Mouse (Mus musculus) heart, adult 10 weeks (tissue): ENCODE measurements around the gene Uchl3. TPM values are rescaled to one million over a fixed set of nuclear protein-coding genes. Genes with fewer than 3 reads are reported as not detected.

Source experiments
- polyA plus RNA-seq: library from polyadenylated mRNA; stranded (reverse); fragments of 350-450 nt; fragmentation: Illumina TruSeq; extraction: RNeasy Lipid Tissue Mini Kit (QIAGEN cat#74804); gene quantifications from one replicate; pipeline ENCODE4 v1.2.3, GENCODE M21; 2014; ENCODE audit warnings: low read depth, low replicate concordance

Uchl3 gene
- 60.0 TPM for polyA plus RNA-seq

GRCm38 (mm10) chr14:101653581-101654525 is at the start of gene Uchl3:
Gene Uchl3, plus strand, starts transcription at chr14:101653967.

GRCm38 (mm10) chr14:101608519-101609368 is 45.0 kb upstream of the Uchl3 start, which contains the start of gene Tbc1d4:
Gene Tbc1d4, minus strand, starts transcription at chr14:101609191.

GRCm38 (mm10) chr14:101640153-101640843 is 13.5 kb upstream of the Uchl3 start, which contains the start of gene Commd6:
Gene Commd6, minus strand, starts transcription at chr14:101640686.

GRCm38 (mm10) chr14:101729237-101729971 is 75.6 kb downstream of the Uchl3 start, which contains the start of the genes Gm9922 and Lmo7:
Gene Gm9922, minus strand, starts transcription at chr14:101729814.
Gene Lmo7, plus strand, starts transcription at chr14:101729957.

Other genes with a start within 250 kb of the Uchl3 start
- gene Tbc1d4, start 44.8 kb upstream of the Uchl3 start, polyA plus RNA-seq: 81.1 TPM
- gene Commd6, start 13.3 kb upstream of the Uchl3 start, polyA plus RNA-seq: 36.7 TPM
- not detected for gene Gm9922, start 75.8 kb downstream of the Uchl3 start, polyA plus RNA-seq
- gene Lmo7, start 76.0 kb downstream of the Uchl3 start, polyA plus RNA-seq: 277 TPM